8 mouse cellular contexts compared by ENCODE assay signal in genomic region chr19:3292028-3292427, GRCm38 (mm10). TPM values are rescaled to one million over a fixed set of nuclear protein-coding genes. Genes with fewer than 3 reads are reported as not detected.
DNase-seq lines count a peak whose midpoint lies in the region; ATAC-seq and TF ChIP-seq lines count a peak whose summit lies in the region.

No protein-coding gene starts in this region.

- 81% methylated on average over 2 of the region's 2 CpGs for WGBS in cerebellum, adult 2 months
- 53% methylated on average over 2 of the region's 2 CpGs for WGBS in intestine, embryonic 15.5 days
- WGBS in limb, embryonic 10.5 days = 74% methylated on average over 2 of the region's 2 CpGs
- 82% methylated on average over 2 of the region's 2 CpGs for WGBS in midbrain, embryonic 12.5 days

- H3K4me1 ChIP-seq in cerebellum, adult 2 months (ENCODE audit: control insufficient read depth, insufficient read depth, low read length) = peaks cover 4% of the 10 kb centered on the region; the same call in 1 of the 2 replicates
- H3K4me1 ChIP-seq in intestine, embryonic 15.5 days (replicated peaks) = no peaks in the 10 kb centered on the region
- H3K4me1 ChIP-seq in limb, embryonic 10.5 days = no peaks in the 10 kb centered on the region
- H3K4me1 ChIP-seq in midbrain, embryonic 12.5 days = no peaks in the 10 kb centered on the region

- peaks cover 17% of the 10 kb centered on the region; the same call in 1 of the 2 replicates for H3K36me3 ChIP-seq in intestine, embryonic 15.5 days
- peaks cover 62% of the 10 kb centered on the region for H3K36me3 ChIP-seq in limb, embryonic 10.5 days
- peaks cover 49% of the 10 kb centered on the region for H3K36me3 ChIP-seq in midbrain, embryonic 12.5 days

- H3K4me3 ChIP-seq in cerebellum, adult 2 months (replicated peaks; ENCODE audit: insufficient read depth, low read depth, low read length) = no peak overlapping the region
- no peak overlapping the region for H3K4me3 ChIP-seq in intestine, embryonic 15.5 days (replicated peaks)
- H3K4me3 ChIP-seq in limb, embryonic 10.5 days = no peak overlapping the region
- no peak overlapping the region for H3K4me3 ChIP-seq in midbrain, embryonic 12.5 days

- H3K9me3 ChIP-seq in intestine, embryonic 15.5 days = no peaks in the 10 kb centered on the region
- no peaks in the 10 kb centered on the region for H3K9me3 ChIP-seq in limb, embryonic 10.5 days (replicated peaks)
- H3K9me3 ChIP-seq in midbrain, embryonic 12.5 days = no peaks in the 10 kb centered on the region

- peak; percentile 68 for ATAC-seq in intestine, embryonic 15.5 days
- peak; percentile 76 for ATAC-seq in midbrain, embryonic 12.5 days (ENCODE audit: low FRiP score, low read depth)

- TF ChIP-seq CTCF in cerebellum, adult 2 months (IDR thresholded peaks at IDR 0.05; ENCODE audit: borderline replicate concordance, insufficient read depth, low read depth, low read length) = peak; percentile 72

- TF ChIP-seq POLR2A in cerebellum, adult 2 months (IDR thresholded peaks at IDR 0.05; ENCODE audit: borderline replicate concordance, insufficient read depth, low read length) = no peak

- H3K27me3 ChIP-seq in cerebellum, adult 2 months (ENCODE audit: control insufficient read depth, insufficient read depth, low read length) = no peaks in the 10 kb centered on the region
- no peaks in the 10 kb centered on the region for H3K27me3 ChIP-seq in intestine, embryonic 15.5 days (replicated peaks)
- H3K27me3 ChIP-seq in limb, embryonic 10.5 days (ENCODE audit: low read depth, poor library complexity, severe bottlenecking) = no peaks in the 10 kb centered on the region
- H3K27me3 ChIP-seq in midbrain, embryonic 12.5 days = no peaks in the 10 kb centered on the region

- H3K27ac ChIP-seq in cerebellum, adult 2 months (ENCODE audit: insufficient read depth, low read length) = no peak overlapping the region
- H3K27ac ChIP-seq in intestine, embryonic 15.5 days = no peak overlapping the region
- no peak overlapping the region for H3K27ac ChIP-seq in limb, embryonic 10.5 days
- H3K27ac ChIP-seq in midbrain, embryonic 12.5 days (replicated peaks) = no peak overlapping the region

- no peak overlapping the region for H3K4me2 ChIP-seq in intestine, embryonic 15.5 days (replicated peaks)
- no peak overlapping the region for H3K4me2 ChIP-seq in midbrain, embryonic 12.5 days (replicated peaks)

- DNase-seq in cerebellum, adult 2 months = peak; percentile 25 to 42
- no peak for DNase-seq in cerebellum, adult 11-12 months
- DNase-seq in cerebellum, postnatal 14 days = peak; percentile 76 to 83
- DNase-seq in frontal cortex, postnatal 36 days (ENCODE audit: low spot score in 2 of 2) = peak; percentile 46 to 71
- peak; percentile 62 for DNase-seq in limb, embryonic 10.5 days (ENCODE audit: low spot score)
- peak; percentile 42 for DNase-seq in skeletal muscle tissue, adult 2 months (ENCODE audit: low read depth, low spot score)

- H3K9ac ChIP-seq in intestine, embryonic 15.5 days = no peak overlapping the region
- no peak overlapping the region for H3K9ac ChIP-seq in midbrain, embryonic 12.5 days (replicated peaks)

RNA-seq across cellular contexts. Expression of gene Ighmbp2, which starts 9.2 kb away (rescaled TPM):
- 9.2 and 9.8 TPM in 2 replicates for polyA plus RNA-seq in cerebellum, adult 2 months (2012; rRNA removed)
- polyA plus RNA-seq in intestine, embryonic 15.5 days (2015; fragmentation: Nextera tagmentation; extraction: Ambion mirVana) = 7.7 and 8.8 TPM in 2 replicates
- polyA plus RNA-seq in limb, embryonic 10.5 days (2016; fragmentation: Nextera tagmentation; extraction: Ambion mirVana) = 12.6 and 15.1 TPM in 2 replicates
- polyA plus RNA-seq in midbrain, embryonic 12.5 days (2016; fragmentation: Nextera tagmentation; extraction: Ambion mirVana) = 10.8 and 13.0 TPM in 2 replicates

RNA-seq across cellular contexts. Expression of gene Mrpl21, which starts 9.3 kb away (rescaled TPM):
- 56.6 and 61.3 TPM in 2 replicates for polyA plus RNA-seq in cerebellum, adult 2 months (2012; rRNA removed)
- polyA plus RNA-seq in intestine, embryonic 15.5 days (2015; fragmentation: Nextera tagmentation; extraction: Ambion mirVana) = 127 and 138 TPM in 2 replicates
- polyA plus RNA-seq in limb, embryonic 10.5 days (2016; fragmentation: Nextera tagmentation; extraction: Ambion mirVana) = 153 and 161 TPM in 2 replicates
- 113 and 117 TPM in 2 replicates for polyA plus RNA-seq in midbrain, embryonic 12.5 days (2016; fragmentation: Nextera tagmentation; extraction: Ambion mirVana)

RNA-seq across cellular contexts. Expression of gene Cpt1a, which starts 30.1 kb away (rescaled TPM):
- polyA plus RNA-seq in cerebellum, adult 2 months (2012; rRNA removed) = 22.2 and 24.1 TPM in 2 replicates
- 30.8 and 31.8 TPM in 2 replicates for polyA plus RNA-seq in intestine, embryonic 15.5 days (2015; fragmentation: Nextera tagmentation; extraction: Ambion mirVana)
- 2.7 and 8.2 TPM in 2 replicates for polyA plus RNA-seq in limb, embryonic 10.5 days (2016; fragmentation: Nextera tagmentation; extraction: Ambion mirVana)
- 13.0 and 13.3 TPM in 2 replicates for polyA plus RNA-seq in midbrain, embryonic 12.5 days (2016; fragmentation: Nextera tagmentation; extraction: Ambion mirVana)
